Mouse (Mus musculus): Measurements from ENCODE around the gene Polr3a. TPM values are rescaled to one million over a fixed set of nuclear protein-coding genes. Genes with fewer than 3 reads are reported as not detected.
A peak's percentile ranks its signal among the peaks of the same experiment; 100 is the strongest.
"Not testable (repeated sequence)": the region's sequence is repeated elsewhere in the genome, so short reads cannot be mapped to it uniquely, and the experiment has no call there.

The Polr3a gene
- polyA plus RNA-seq, 1 experiment from 2014 or later = 5.2 TPM

DNA sequence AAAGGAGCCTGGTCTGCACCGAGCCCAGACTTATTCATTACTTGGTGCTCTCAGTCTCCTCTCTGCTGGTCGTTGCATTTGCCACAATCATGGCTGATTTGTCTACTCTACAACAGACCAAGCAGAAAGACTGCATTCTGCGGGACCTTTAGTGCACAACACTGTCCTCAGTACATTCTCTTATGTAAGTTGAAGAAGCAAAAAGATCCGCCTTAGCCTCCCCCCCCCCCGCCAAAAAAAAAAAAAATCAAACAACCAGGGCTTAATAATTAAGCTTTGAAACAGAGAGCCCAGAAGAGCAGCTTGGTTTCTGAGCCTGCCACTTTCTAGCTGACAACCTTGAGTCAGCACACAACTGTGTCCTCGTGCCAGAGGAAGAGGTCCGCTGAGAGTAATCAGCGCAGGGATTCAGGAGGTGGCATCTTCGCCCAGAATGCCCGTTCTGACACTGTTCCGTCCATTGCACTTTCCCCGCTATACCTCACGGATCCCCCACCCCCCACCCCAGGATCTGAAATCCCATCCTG, 554 bp downstream of the Polr3a start:
- WGBS (ENCODE audit: insufficient replicate concordance) = 3% methylated on average over 13 of the region's 13 CpGs
- Histone ChIP-seq H3K9me3 (ENCODE audit: low read length) (no peaks in the 10 kb centered on the region), H3K4me3 (ENCODE audit: low read depth, low read length) (peak overlapping the region; percentile 77), H3K4me2 (ENCODE audit: low read depth, low read length) (peak overlapping the region; percentile 79), H3K36me3 (replicated peaks; ENCODE audit: insufficient read depth, low read length) (peaks cover 30% of the 10 kb centered on the region), H3K9ac (replicated peaks) (peak overlapping the region; percentile 75), H3K4me1 (ENCODE audit: insufficient read depth) (peaks cover 13% of the 10 kb centered on the region), H3K27me3 (ENCODE audit: insufficient read depth, low read length) (no peaks in the 10 kb centered on the region), H3K27ac (ENCODE audit: low read depth) (peak overlapping the region; percentile 74)
- ATAC-seq = peak; percentile 14
- no peak for TF ChIP-seq EP300 (IDR thresholded peaks at IDR 0.05; ENCODE audit: low read depth)
- no peak for DNase-seq

DNA sequence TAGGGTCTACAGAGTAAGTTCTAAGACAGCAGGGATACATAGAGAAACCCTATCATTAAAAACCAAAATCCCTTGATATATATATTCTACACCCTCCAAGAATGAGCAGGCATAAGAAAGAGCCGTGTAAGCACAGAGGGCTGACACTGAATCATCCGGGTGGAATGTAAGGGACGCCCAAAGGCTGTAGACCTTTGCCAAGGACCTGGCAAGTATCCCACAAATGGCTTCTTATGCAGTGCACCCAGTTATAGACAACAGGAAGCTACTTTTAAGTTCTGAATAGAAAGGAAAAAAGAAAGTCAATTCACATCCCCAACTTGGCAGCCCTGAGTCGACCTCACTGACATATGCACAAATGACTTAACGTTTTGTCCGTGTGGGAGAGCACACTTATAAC, 18.1 kb downstream of the Polr3a start:
- Histone ChIP-seq H3K36me3 (replicated peaks; ENCODE audit: insufficient read depth, low read length) (peaks cover 79% of the 10 kb centered on the region), H3K9me3 (ENCODE audit: low read length) (no peaks in the 10 kb centered on the region), H3K27ac (ENCODE audit: low read depth) (no peak overlapping the region), H3K4me1 (ENCODE audit: insufficient read depth) (no peaks in the 10 kb centered on the region), H3K4me3 (ENCODE audit: low read depth, low read length) (no peak overlapping the region), H3K27me3 (ENCODE audit: insufficient read depth, low read length) (no peaks in the 10 kb centered on the region), H3K4me2 (ENCODE audit: low read depth, low read length) (no peak overlapping the region), H3K9ac (replicated peaks) (no peak overlapping the region)
- DNase-seq = no peak
- 79% methylated on average over 6 of the region's 6 CpGs for WGBS (ENCODE audit: insufficient replicate concordance)
- ATAC-seq = no peak
- TF ChIP-seq CTCF (IDR thresholded peaks at IDR 0.05; ENCODE audit: low read depth) = no peak
- TF ChIP-seq EP300 (IDR thresholded peaks at IDR 0.05; ENCODE audit: low read depth) = no peak

DNA sequence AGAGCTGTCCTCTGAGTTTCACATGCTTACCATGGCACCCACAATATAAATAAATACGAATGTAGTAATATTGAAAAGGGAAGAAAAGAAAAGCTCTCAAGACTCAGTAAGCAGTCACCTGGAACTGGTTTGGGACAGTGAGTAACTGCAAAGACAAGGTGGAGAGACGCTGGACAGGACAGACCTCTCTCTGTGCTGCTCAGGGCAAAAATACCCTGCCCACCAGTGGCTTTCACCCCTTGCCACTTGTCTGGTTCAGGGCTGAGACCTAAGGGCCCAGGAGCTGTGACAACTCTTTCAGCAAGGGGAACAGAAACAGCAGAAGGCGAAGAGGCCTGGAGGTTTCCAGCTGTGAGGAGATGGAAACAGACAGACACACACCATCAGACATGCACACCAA, 28.7 kb downstream of the Polr3a start:
- WGBS (ENCODE audit: insufficient replicate concordance) = 84% methylated on average over 3 of the region's 3 CpGs
- Histone ChIP-seq H3K4me2 (ENCODE audit: low read depth, low read length) (no peak overlapping the region), H3K9me3 (ENCODE audit: low read length) (no peaks in the 10 kb centered on the region), H3K36me3 (replicated peaks; ENCODE audit: insufficient read depth, low read length) (peaks cover 79% of the 10 kb centered on the region), H3K4me1 (ENCODE audit: insufficient read depth) (no peaks in the 10 kb centered on the region), H3K9ac (replicated peaks) (no peak overlapping the region), H3K27ac (ENCODE audit: low read depth) (no peak overlapping the region), H3K4me3 (ENCODE audit: low read depth, low read length) (no peak overlapping the region), H3K27me3 (ENCODE audit: insufficient read depth, low read length) (no peaks in the 10 kb centered on the region)
- DNase-seq = no peak
- no peak for TF ChIP-seq EP300 (IDR thresholded peaks at IDR 0.05; ENCODE audit: low read depth)
- no peak for ATAC-seq

DNA sequence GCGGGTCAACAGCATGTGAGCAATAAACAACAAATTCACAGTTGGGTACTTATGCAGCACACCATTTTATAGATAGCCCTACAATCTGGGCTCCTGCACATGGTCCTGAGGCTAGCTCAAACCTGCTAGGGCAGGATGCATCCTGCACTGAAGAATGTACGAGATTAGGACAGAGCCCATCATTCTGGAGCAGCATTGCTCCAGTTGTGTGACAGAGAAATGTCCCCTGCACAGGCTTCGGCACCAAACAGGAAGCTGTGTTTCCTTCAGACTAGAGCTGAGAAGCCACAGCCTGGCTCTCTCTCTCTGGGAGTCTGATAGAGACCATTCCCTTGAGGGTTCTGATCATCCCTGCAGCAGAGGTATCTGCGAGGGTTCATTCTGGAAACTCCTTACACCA, 43.3 kb downstream of the Polr3a start:
- not testable (repeated sequence) for H3K9ac ChIP-seq (replicated peaks); H3K27ac ChIP-seq (ENCODE audit: low read depth); H3K9me3 ChIP-seq (ENCODE audit: low read length); DNase-seq; H3K27me3 ChIP-seq (ENCODE audit: insufficient read depth, low read length); H3K4me1 ChIP-seq (ENCODE audit: insufficient read depth); H3K4me3 ChIP-seq (ENCODE audit: low read depth, low read length); H3K4me2 ChIP-seq (ENCODE audit: low read depth, low read length)
- peak; percentile 38; the same call in 1 of the 2 replicates for ATAC-seq
- 31% methylated on average over 4 of the region's 4 CpGs for WGBS (ENCODE audit: insufficient replicate concordance)
- H3K36me3 ChIP-seq (replicated peaks; ENCODE audit: insufficient read depth, low read length) = peaks cover 11% of the 10 kb centered on the region

Other genes starting within 250 kb of the Polr3a start
- 0.47 and 0.88 TPM in 2 replicates for gene Dlg5, start 241.1 kb downstream of the Polr3a start, polyA plus RNA-seq (2015; fragmentation: Nextera tagmentation; extraction: Ambion mirVana)
- gene E330034G19Rik, start 193.8 kb downstream of the Polr3a start, polyA plus RNA-seq (2015; fragmentation: Nextera tagmentation; extraction: Ambion mirVana) = not detected in 2 replicates
- gene Rps24, start 67 bp upstream of the Polr3a start, polyA plus RNA-seq (2015; fragmentation: Nextera tagmentation; extraction: Ambion mirVana) = 613 and 662 TPM in 2 replicates